Mouse (Mus musculus) G1E-ER4 (cell line): ENCODE data around the gene Gse1. TPM values are rescaled to one million over a fixed set of nuclear protein-coding genes. Genes with fewer than 3 reads are reported as not detected.

Experiments used
- GATA1 ChIP-seq: IDR thresholded peaks from one replicate; pipeline ENCODE4 v1.8.0; 2012; ENCODE audit warnings: low read length, inconsistent platforms
- polyA plus RNA-seq: library from polyadenylated mRNA; stranded (reverse); fragments of >175 nt; gene quantifications from 2 replicates; pipeline ENCODE4 v1.2.3, GENCODE M21; 2012

Gse1 gene
- polyA plus RNA-seq, 1 experiment = 139 TPM

DNA sequence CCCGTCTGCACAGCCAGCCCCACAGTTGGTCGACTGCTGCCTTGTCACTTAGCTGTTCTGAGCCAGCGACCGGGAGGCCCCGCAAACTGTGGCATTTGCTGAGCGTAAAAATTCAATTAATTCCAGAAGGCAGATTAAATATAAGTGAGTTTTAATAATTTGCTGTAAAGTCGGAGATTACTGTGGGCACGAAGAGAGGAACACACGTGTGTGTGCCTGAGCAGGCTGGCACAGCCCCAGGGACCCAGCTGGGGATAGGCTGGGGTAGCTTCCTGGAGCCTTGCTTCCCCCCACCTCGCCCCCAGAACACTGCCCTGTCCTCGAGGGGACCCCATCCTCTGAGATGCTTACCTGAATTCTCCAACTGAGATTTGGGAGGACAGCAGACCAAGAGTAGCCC, 284.1 kb downstream of the Gse1 start:
- no peak for TF ChIP-seq GATA1

GRCm38 (mm10) chr8:120513145-120513544, 284.9 kb downstream of the Gse1 start:
- no peak for TF ChIP-seq GATA1

DNA sequence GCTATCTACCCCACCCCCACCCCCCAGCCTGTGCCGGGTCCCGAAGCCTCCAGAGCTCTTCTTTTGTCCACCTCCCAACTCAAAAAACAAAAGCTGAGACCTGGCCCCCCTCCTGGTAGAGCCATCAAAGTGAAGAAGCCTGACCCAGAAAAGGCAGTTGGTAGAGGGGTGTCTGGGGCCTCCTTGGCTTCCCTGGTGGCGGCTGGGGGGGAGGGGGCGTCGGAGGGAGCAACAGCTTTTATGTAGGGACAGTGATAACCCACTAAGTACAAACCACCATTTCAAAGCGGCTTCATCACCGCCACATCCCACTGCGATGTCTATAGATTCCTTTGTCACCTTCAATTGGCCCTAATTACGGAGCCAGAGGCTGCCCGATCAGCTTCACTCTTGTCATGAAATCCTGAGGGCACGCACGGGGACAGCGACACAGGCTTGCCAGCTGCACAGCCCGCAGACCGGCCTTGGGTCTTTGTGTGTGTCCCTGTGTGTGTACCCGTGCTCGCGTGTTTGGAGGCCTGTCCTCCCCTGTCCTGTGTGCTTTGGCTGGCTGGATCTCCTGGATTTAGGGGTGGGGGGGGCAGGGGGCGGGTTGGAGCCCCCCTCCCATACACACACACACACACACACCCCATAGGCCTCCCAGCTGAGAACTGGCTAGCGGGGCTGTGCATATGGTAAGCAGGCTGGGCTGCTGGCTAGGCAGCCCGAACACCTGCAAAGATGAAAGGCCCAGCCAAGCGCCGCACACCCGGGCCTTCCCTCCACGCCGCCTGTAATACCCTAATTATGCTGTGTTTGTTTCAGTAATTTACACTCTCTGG, 285.6 kb downstream of the Gse1 start:
- no peak for TF ChIP-seq GATA1

DNA sequence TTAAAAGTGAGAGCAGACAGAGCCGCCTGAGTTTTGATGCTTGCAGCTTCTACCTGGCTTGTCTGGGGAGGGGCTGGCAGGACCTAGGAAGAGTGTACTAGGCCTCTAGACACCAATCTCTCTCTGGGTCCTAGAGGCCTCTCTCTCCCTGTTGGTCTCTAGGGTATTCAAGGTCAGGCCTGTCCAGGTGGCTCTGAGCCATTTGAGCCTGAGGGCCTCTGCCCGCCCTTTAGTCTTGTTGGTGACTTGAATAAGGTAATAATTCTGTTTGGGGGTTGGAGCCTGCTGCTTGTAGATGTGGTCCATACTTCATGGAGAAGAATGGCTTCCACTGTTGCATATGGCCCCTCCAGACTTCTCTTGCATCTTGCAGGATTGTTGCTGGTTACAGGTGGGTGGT, 287.0 kb downstream of the Gse1 start:
- TF ChIP-seq GATA1 = no peak

- TF ChIP-seq GATA1 = no peak
Observed at GRCm38 (mm10) chr8:120515650-120516049, 287.4 kb downstream of the Gse1 start.

DNA sequence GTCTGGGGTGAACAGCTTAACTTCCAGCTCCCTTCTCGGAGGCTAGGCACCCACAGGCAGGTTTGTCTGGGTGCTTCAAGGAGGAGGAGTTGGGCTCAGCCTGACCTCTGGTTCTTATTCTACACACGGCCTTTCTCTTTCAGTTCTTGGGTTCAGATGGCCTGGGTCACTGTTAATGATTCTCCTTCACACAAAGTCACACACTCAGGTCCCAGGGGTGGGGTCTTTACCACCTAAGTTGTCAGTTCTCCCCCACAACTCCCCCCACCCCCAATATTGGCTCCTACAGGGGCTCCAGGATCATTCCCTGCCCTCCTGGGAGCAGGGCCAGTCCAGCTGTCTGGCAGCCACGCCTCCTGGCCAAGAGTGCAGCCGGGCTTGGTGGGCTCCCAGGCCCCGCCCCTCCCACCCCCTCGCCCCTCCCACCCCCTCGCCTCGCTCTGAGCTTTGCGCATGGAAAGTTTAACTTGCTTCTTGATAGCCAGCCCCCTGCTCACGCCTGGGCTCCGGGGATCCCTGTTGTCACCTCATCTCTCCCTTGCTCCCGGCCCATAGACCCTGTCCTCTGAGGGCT, 288.0 kb downstream of the Gse1 start:
- TF ChIP-seq GATA1 = no peak

- no peak for TF ChIP-seq GATA1
Observed at GRCm38 (mm10) chr8:120517666-120518410, 289.6 kb downstream of the Gse1 start.

- TF ChIP-seq GATA1 = no peak
Observed at GRCm38 (mm10) chr8:120518736-120519534, 290.7 kb downstream of the Gse1 start.

DNA sequence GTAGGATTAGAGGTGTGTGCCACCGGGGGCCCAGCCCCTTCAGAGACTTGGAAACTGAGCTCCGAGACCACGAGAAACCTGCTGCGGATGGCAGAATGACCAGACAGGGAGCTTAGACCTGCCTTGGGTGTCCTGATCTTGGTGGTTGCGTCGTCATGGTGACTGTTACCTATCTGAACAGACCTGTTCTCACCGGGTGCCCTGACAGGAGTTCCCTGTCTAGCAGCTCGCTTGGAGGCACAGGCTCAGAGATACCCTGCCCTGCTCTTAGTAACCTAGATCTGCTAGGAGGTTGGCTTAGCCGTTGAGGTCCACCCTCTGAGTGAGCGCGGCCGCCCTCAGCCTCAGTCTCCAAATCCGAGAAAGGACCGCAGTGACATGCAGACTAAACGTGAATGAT, 292.0 kb downstream of the Gse1 start:
- TF ChIP-seq GATA1 = no peak

DNA sequence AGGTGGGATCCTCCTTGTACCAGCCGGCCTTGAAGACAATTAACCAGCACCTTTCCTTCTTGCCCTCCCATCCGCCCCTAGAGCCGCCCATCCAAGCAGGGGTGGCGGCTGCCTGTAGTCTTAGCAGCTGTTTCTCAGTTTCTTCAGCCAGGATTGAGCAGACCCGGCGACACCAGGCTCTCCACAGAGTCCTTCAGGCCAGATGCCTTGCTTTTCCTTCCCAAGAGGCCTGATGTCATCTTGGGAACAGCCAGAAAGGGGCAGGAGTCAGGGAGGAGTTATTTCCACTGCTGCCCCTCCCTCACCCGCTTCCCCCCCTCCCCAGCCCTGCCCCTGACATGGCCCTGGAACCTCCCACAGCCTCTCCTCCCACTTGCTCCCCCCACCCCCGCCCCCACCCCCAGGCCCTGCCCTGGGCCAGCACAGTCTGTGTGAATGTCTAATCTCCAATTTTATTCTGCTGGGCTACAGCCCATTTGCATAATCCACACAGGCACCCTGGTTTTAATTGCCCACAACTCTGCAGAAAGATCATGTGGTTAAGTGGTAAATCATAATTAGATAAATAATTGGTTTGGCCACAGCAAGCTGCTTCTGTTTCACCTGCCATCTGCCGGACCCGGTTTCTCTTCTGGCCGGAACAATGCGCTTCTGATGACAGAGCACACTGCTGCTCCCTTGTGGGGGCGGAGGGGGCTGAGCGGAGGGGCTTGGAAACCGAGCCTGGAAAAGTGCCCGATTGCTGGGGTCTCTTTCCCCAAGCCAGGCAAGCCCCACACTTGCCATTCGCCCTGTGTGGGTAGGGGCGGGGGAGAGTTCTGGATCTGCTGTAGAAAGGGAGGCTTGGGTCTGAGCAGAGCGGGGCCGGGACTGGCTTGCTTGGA, 292.7 kb downstream of the Gse1 start:
- TF ChIP-seq GATA1 = no peak

DNA sequence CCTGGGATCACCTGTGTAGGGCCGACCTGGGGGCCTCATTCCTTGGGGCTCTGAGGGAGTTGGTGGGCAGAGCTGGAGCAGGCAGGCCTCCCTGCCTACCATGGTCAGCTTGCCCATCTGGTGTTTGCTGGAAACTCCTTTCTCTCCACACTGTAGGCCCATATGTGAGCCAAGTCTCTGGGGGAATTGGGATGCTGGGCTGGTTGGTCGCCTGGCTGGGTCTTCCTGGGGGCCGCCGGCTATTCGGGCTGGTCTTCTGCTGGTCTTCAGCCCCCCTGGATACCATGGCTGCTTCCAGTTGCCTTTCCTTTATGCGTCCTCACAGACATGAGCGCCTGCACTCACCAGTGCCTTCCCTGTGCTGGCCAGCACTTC, 293.3 kb downstream of the Gse1 start:
- TF ChIP-seq GATA1 = no peak

DNA sequence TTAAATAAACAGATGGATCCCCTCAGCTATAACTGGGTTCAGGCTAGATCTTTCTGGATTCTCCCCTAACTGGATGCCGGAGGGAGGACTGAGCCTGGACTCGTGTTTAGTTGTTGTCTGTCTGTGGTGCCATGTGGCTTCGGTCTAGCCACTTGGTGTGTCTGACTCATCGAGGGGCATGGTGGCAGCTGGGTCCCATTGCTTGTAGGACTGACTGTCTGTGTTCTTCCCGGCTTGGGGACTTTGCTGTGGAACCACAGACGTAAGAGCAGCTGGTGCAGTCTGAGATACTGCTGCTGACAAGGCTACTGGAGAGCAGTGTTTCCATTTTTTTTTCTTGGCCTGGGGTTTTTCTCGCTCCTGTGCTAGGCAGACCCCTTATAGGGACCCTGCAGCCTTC, 295.4 kb downstream of the Gse1 start:
- no peak for TF ChIP-seq GATA1

DNA sequence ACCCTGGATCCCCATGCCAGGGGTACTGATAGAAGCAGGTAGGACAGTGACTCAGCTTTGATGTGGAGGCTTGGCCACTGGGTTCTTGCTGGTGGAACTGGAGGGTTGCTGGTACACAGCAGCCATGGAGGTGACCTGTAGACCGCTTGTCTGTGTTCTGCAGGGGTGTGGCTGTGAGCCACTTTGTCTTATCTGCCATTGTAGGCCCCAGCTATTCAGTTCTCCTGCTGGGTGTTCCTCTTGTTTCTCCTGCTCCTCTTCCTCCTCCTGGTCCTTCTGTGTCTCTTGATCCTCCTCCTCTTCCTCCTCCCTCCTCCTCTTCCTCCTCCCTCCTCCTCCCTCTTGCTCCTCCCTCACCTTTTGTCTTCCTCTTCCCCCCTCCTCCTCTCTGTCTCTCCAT, 296.9 kb downstream of the Gse1 start:
- TF ChIP-seq GATA1 = no peak

DNA sequence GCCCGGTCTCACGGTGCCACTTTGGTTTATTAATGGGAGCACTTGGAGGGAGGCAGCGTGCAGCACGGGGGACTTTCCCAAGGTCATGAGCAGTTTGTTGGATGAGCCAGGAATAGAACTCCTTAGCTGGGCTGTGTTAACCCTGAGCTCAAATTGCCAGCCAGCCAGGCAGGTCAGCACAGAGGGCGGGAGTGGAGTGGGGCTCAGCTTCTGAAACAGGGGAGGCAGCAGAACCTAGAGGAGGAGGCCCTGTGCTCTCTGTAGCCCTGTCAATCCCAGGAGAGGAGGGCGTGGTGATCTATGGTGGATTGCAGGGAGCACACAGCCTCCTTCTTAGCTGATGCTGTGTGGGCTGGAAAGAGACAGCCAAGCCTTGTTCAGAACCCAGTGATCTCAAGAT, 297.6 kb downstream of the Gse1 start:
- TF ChIP-seq GATA1 = no peak

DNA sequence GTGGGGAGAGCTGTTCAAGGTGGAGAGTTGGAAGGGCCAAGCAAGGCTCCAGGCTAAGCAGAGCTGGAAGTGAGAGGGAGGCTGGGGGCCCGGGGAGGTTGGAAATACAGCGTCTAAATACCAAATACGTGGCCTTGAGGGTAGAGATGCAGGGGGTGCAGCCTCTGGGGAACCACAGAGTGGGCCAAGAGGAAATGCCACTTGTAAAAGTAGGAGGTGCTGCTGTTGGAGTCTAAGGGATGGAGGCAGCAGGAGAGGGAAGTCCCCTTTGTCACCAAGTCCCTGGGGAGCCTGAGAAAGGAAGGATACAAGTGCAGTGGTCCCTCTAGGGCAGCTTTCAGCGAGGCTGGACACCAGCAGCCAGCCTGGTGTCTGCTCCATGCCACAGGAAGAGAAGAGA, 298.3 kb downstream of the Gse1 start:
- no peak for TF ChIP-seq GATA1
